Mouse (Mus musculus) intestine, embryonic 16.5 days (tissue): Measurements from ENCODE around the gene Pigt. TPM values are rescaled to one million over a fixed set of nuclear protein-coding genes. Genes with fewer than 3 reads are reported as not detected.

ENCODE experiments used
- ATAC-seq: fragments of 200-750 bp; cut with Nextera tagmentation; 2 replicates; pipeline ENCODE4 v1.8.0; 2017; ENCODE audit warnings: moderate TSS enrichment, moderate library complexity
- H3K27ac ChIP-seq: fragments of 300-500 bp; sonication (generic); 2 replicates; pipeline ENCODE4 v1.5.1; 2014; ENCODE audit warnings: mild to moderate bottlenecking, low read length
- H3K27me3 ChIP-seq: fragments of 300-500 bp; sonication (generic); replicated peaks from 2 replicates; pipeline ENCODE4 v1.6.1; 2014; ENCODE audit warnings: low read length, control low read depth, mixed read lengths; ENCODE audit not compliant: control insufficient read depth, insufficient read depth
- H3K36me3 ChIP-seq: fragments of 300-500 bp; sonication (generic); 2 replicates; pipeline ENCODE4 v1.6.1; 2014; ENCODE audit warnings: low read length, control low read depth; ENCODE audit not compliant: control insufficient read depth, insufficient read depth
- H3K4me1 ChIP-seq: fragments of 300-500 bp; sonication (generic); 2 replicates; pipeline ENCODE4 v1.6.1; 2014; ENCODE audit warnings: low read length, control low read depth, mixed read lengths; ENCODE audit not compliant: control insufficient read depth, insufficient read depth
- H3K4me2 ChIP-seq: fragments of 300-500 bp; sonication (generic); 2 replicates; pipeline ENCODE4 v1.6.1; 2014; ENCODE audit warnings: low read depth, low read length, control low read depth
- H3K4me3 ChIP-seq: fragments of 300-500 bp; sonication (generic); 2 replicates; pipeline ENCODE4 v1.5.1; 2014; ENCODE audit warnings: mild to moderate bottlenecking, low read length
- H3K9ac ChIP-seq: fragments of 300-500 bp; sonication (generic); 2 replicates; pipeline ENCODE4 v1.6.1; 2014; ENCODE audit warnings: low read depth, low read length
- H3K9me3 ChIP-seq: fragments of 300-500 bp; sonication (generic); 2 replicates; pipeline ENCODE4 v1.6.1; 2016; ENCODE audit warnings: low read length, control low read depth; ENCODE audit not compliant: control insufficient read depth
- WGBS: fragments of 180-500 bp; shearing (Covaris S2); extraction: QIAGEN DNeasy Blood & Tissue Kit; methylation state at CpG from one replicate; pipeline ENCODE4 v1.1.7; 2014; 5-methylcytosine and 5-hydroxymethylcytosine counted together
- polyA plus RNA-seq: library from polyadenylated mRNA; unstranded; fragments of >200 nt; fragmentation: Nextera tagmentation; extraction: Ambion mirVana; gene quantifications from 2 replicates; pipeline ENCODE4 v1.2.1, GENCODE M21; 2015

Gene Pigt
- polyA plus RNA-seq, 1 experiment from 2014 or later = 59.1 TPM

GRCm38 (mm10) chr2:164455421-164456190 lies 41.7 kb upstream of the Pigt start:
- Histone ChIP-seq H3K36me3 (no peaks in the 10 kb centered on the region), H3K27me3 (no peaks in the 10 kb centered on the region), H3K9ac (no peak overlapping the region), H3K27ac (no peak overlapping the region), H3K4me2 (no peak overlapping the region), H3K4me1 (peaks cover 35% of the 10 kb centered on the region), H3K9me3 (no peaks in the 10 kb centered on the region), H3K4me3 (no peak overlapping the region)
- 65% methylated on average over 6 of the region's 6 CpGs for WGBS
- ATAC-seq = no peak

DNA sequence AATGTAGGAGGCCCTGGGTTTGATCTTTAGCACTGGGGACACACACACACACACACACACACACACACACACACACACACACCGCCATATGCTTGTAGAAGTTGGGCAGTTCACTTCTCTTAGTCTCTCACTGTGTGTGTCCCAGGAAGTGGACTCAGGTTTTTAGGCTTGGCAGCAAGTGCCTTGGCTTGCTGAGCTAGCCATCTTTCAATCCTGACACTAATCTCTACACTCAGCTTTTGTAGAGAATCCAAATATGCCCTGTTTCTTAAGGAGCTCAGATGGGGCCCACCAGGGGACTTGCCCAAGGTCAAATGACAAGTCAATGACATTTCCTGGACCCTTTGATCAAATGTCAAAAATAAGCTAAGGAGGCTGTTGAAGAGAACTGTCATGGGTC lies 40.9 kb upstream of the Pigt start:
- H3K4me1 ChIP-seq = peaks cover 35% of the 10 kb centered on the region
- peak overlapping the region; percentile 44 for H3K4me2 ChIP-seq
- H3K9ac ChIP-seq = peak overlapping the region; percentile 57
- 88% methylated on average over 1 of the region's 1 CpGs for WGBS
- peak overlapping the region; percentile 80 for H3K27ac ChIP-seq
- no peaks in the 10 kb centered on the region for H3K9me3 ChIP-seq
- no peaks in the 10 kb centered on the region for H3K27me3 ChIP-seq
- peak overlapping the region; percentile 32; the same call in 1 of the 2 replicates for H3K4me3 ChIP-seq
- no peaks in the 10 kb centered on the region for H3K36me3 ChIP-seq
- ATAC-seq = no peak

DNA sequence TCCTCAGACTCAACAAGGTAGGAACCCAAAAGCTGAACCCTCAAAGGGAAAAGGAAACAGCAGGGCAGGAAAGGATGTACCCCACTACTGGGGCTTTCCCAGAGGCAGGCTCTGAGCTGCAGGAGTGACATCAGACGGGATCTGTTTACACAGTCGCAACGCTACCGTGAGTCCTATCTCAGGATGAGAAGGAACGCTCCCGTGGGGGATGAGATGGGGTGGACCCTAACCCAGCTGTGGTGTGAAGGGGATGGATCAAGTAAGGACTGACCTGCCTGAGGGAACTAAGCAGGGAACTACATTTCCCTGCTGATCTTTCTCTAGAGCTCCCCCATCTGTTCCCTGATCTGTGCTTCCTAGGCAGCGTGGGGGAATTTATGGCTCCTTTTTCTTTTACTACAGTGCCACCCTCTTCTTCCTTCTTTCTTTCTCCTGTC lies 40.4 kb upstream of the Pigt start, which contains the start of gene Sys1:
TSS of gene Sys1 (plus strand) at position 101 of the 437 bp plus-strand sequence.
- no peak for ATAC-seq
- H3K4me2 ChIP-seq = peak within 1 kb of the TSS; percentile 44
- peak within 1 kb of the TSS; percentile 57 for H3K9ac ChIP-seq
- peaks cover 36% of the 10 kb centered on the region for H3K4me1 ChIP-seq
- H3K27me3 ChIP-seq = no peaks in the 10 kb centered on the region
- WGBS = 1% methylated on average over 7 of the region's 7 CpGs
- H3K36me3 ChIP-seq = no peaks in the 10 kb centered on the region
- peak within 1 kb of the TSS; percentile 32 for H3K4me3 ChIP-seq
- H3K27ac ChIP-seq = peak within 1 kb of the TSS; percentile 83
- no peaks in the 10 kb centered on the region for H3K9me3 ChIP-seq

- H3K27ac ChIP-seq = peak overlapping the region; percentile 88
- WGBS = 33% methylated on average over 7 of the region's 7 CpGs
- peak; percentile 70 for ATAC-seq
- H3K4me2 ChIP-seq = peak overlapping the region; percentile 44; the same call in 1 of the 2 replicates
- H3K9ac ChIP-seq = peak overlapping the region; percentile 37; the same call in 1 of the 2 replicates
- peak overlapping the region; percentile 11; the same call in 1 of the 2 replicates for H3K4me3 ChIP-seq
- no peaks in the 10 kb centered on the region for H3K27me3 ChIP-seq
- H3K36me3 ChIP-seq = no peaks in the 10 kb centered on the region
- no peaks in the 10 kb centered on the region for H3K9me3 ChIP-seq
- peaks cover 35% of the 10 kb centered on the region for H3K4me1 ChIP-seq
Measured at GRCm38 (mm10) chr2:164457942-164458341, 39.4 kb upstream of the Pigt start.

GRCm38 (mm10) chr2:164458535-164458934 lies 38.8 kb upstream of the Pigt start:
- H3K4me2 ChIP-seq = peak overlapping the region; percentile 22; the same call in 1 of the 2 replicates
- 61% methylated on average over 8 of the region's 8 CpGs for WGBS
- H3K36me3 ChIP-seq = no peaks in the 10 kb centered on the region
- no peak overlapping the region for H3K4me3 ChIP-seq
- no peaks in the 10 kb centered on the region for H3K9me3 ChIP-seq
- no peaks in the 10 kb centered on the region for H3K27me3 ChIP-seq
- H3K27ac ChIP-seq = peak overlapping the region; percentile 88
- peaks cover 35% of the 10 kb centered on the region for H3K4me1 ChIP-seq
- peak overlapping the region; percentile 33; the same call in 1 of the 2 replicates for H3K9ac ChIP-seq
- peak; percentile 0; the same call in 1 of the 2 replicates for ATAC-seq

GRCm38 (mm10) chr2:164460745-164461551 lies 36.4 kb upstream of the Pigt start, which contains the start of gene Gm20458:
Gm20458 (plus strand) TSS chr2:164460967.
- Histone ChIP-seq H3K4me1 (peaks cover 17% of the 10 kb centered on the region), H3K27me3 (no peaks in the 10 kb centered on the region), H3K4me2 (peak within 1 kb of the TSS; percentile 65), H3K4me3 (peak within 1 kb of the TSS; percentile 95), H3K9ac (peak within 1 kb of the TSS; percentile 85), H3K27ac (peak within 1 kb of the TSS; percentile 77), H3K36me3 (peaks cover 5% of the 10 kb centered on the region), H3K9me3 (no peaks in the 10 kb centered on the region)
- peak; percentile 93 for ATAC-seq
- under 1% methylated on average over 67 of the region's 79 CpGs for WGBS

DNA sequence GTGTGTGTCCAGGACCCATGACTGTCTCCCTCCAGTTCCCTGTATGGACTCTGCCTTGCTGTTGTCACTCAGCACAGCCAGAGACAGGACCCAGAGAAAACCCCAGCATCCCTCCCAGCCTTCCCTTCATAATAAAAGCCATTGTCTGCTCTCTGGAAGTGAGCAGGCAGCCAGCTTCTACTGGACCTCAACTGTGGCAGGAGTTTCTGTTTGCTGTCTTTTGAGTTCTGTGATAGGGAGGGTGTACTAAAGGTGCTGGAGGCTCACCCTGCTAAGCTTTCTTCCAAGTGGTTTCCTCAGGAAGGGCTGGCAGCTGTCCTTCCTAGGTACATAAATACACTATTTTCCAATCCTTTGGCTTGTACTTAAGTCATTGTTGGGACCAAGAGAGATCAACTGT lies 32.2 kb upstream of the Pigt start:
- Histone ChIP-seq H3K9ac (no peak overlapping the region), H3K27me3 (no peaks in the 10 kb centered on the region), H3K4me1 (peaks cover 5% of the 10 kb centered on the region; the same call in 1 of the 2 replicates), H3K4me2 (no peak overlapping the region), H3K4me3 (no peak overlapping the region), H3K36me3 (peaks cover 5% of the 10 kb centered on the region), H3K27ac (no peak overlapping the region), H3K9me3 (no peaks in the 10 kb centered on the region)
- no peak for ATAC-seq

DNA sequence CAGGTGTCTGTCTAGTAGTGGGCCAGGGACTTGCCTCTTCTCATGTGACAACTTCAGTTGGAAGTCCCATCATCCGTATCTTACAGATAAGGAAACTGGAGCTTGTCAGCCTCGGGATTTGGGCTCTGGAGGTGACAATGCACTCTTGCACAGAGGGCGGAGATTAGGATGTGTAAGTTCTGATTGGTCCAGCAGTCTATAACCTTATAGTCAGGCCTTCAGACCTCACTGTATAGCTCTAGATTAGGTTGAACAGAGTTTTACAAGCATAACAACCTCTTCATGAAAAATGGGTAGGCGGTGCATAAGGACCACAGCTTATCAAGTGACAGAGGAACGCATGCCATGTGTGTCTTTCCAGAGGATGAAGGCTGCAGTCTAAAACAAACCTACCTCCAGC lies 30.5 kb upstream of the Pigt start:
- H3K9me3 ChIP-seq = no peaks in the 10 kb centered on the region
- no peak overlapping the region for H3K4me3 ChIP-seq
- no peak for ATAC-seq
- WGBS = 81% methylated on average over 5 of the region's 5 CpGs
- no peak overlapping the region for H3K4me2 ChIP-seq
- no peak overlapping the region for H3K9ac ChIP-seq
- H3K27me3 ChIP-seq = no peaks in the 10 kb centered on the region
- peaks cover 3% of the 10 kb centered on the region; the same call in 1 of the 2 replicates for H3K4me1 ChIP-seq
- H3K27ac ChIP-seq = no peak overlapping the region
- peaks cover 5% of the 10 kb centered on the region for H3K36me3 ChIP-seq

DNA sequence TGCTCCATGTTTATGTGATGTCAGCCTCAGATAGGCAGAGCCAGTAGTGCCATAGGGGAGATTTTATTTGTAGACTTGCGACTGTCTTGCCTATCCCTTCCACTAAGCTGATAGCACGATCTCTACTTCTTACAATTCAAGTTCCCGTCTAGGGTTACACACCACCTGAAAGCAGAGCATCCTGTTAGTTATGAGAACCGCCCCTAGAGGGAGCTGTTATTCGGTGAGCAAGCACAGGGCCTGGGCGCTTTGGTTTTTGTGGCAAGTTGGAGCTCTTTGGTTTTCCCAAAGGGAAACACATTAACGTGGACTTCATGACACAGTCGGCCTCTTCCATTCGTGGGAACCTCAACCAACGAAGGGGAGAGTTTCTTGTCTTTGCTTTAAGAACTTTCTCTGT lies 27.1 kb upstream of the Pigt start:
- no peak overlapping the region for H3K27ac ChIP-seq
- H3K4me2 ChIP-seq = no peak overlapping the region
- no peaks in the 10 kb centered on the region for H3K36me3 ChIP-seq
- 0 out of 2 replicates have a peak, but pooled peaks have one; percentile 52 for ATAC-seq
- no peaks in the 10 kb centered on the region for H3K27me3 ChIP-seq
- H3K9me3 ChIP-seq = no peaks in the 10 kb centered on the region
- 27% methylated on average over 10 of the region's 10 CpGs for WGBS
- no peak overlapping the region for H3K4me3 ChIP-seq
- H3K9ac ChIP-seq = no peak overlapping the region
- no peaks in the 10 kb centered on the region for H3K4me1 ChIP-seq
